Mouse (Mus musculus): ENCODE data around the gene Abhd10. TPM values are rescaled to one million over a fixed set of nuclear protein-coding genes. Genes with fewer than 3 reads are reported as not detected.

The Abhd10 gene
- total RNA-seq, 2 experiments from 2014 or later, result 20.7 to 22.9 TPM

GRCm38 (mm10) chr16:45729163-45729562 is 13.6 kb downstream of the Abhd10 start:
- no peak for DNase-seq (ENCODE audit: low spot score in 2 of 2)

GRCm38 (mm10) chr16:45724742-45725102 is 18.0 kb downstream of the Abhd10 start:
- DNase-seq (ENCODE audit: low spot score in 2 of 2), result no peak

GRCm38 (mm10) chr16:45724061-45724741 is 18.6 kb downstream of the Abhd10 start, which contains the start of gene Tagln3:
Tagln3 (minus strand) TSS chr16:45724608.
- peak; percentile 76 to 81 for DNase-seq (ENCODE audit: low spot score in 2 of 2)

GRCm38 (mm10) chr16:45723172-45723901 is 19.4 kb downstream of the Abhd10 start:
- peak; percentile 39 to 51 for DNase-seq (ENCODE audit: low spot score in 2 of 2)

GRCm38 (mm10) chr16:45722460-45722951 is 20.2 kb downstream of the Abhd10 start:
- peak in 1 of 2 experiments; percentile 48 for DNase-seq (ENCODE audit: low spot score in 2 of 2)

- DNase-seq (ENCODE audit: low spot score in 2 of 2), result no peak
Observed at GRCm38 (mm10) chr16:45720022-45720630, 22.6 kb downstream of the Abhd10 start.

GRCm38 (mm10) chr16:45718296-45718695 is 24.5 kb downstream of the Abhd10 start:
- DNase-seq (ENCODE audit: low spot score in 2 of 2), result no peak

- no peak for DNase-seq (ENCODE audit: low spot score in 2 of 2)
Observed at GRCm38 (mm10) chr16:45714489-45715150, 28.1 kb downstream of the Abhd10 start.

GRCm38 (mm10) chr16:45713878-45714277 is 28.9 kb downstream of the Abhd10 start:
- DNase-seq (ENCODE audit: low spot score in 2 of 2), result no peak

- DNase-seq (ENCODE audit: low spot score in 2 of 2), result no peak
Observed at GRCm38 (mm10) chr16:45713261-45713660, 29.5 kb downstream of the Abhd10 start.

GRCm38 (mm10) chr16:45711263-45711662 is 31.5 kb downstream of the Abhd10 start:
- DNase-seq (ENCODE audit: low spot score in 2 of 2), result no peak

- DNase-seq (ENCODE audit: low spot score in 2 of 2), result no peak
Observed at GRCm38 (mm10) chr16:45699301-45699700, 43.5 kb downstream of the Abhd10 start.

GRCm38 (mm10) chr16:45697996-45698395 is 44.8 kb downstream of the Abhd10 start:
- no peak for DNase-seq (ENCODE audit: low spot score in 2 of 2)

GRCm38 (mm10) chr16:45695445-45696160 is 47.2 kb downstream of the Abhd10 start:
- DNase-seq (ENCODE audit: low spot score in 2 of 2), result no peak

GRCm38 (mm10) chr16:45693558-45693957 is 49.2 kb downstream of the Abhd10 start, which contains the start of gene Tmprss7:
Tmprss7 (minus strand) TSS chr16:45693658.
- no peak for DNase-seq (ENCODE audit: low spot score in 2 of 2)

GRCm38 (mm10) chr16:45692851-45693250 is 49.9 kb downstream of the Abhd10 start:
- DNase-seq (ENCODE audit: low spot score in 2 of 2), result no peak

GRCm38 (mm10) chr16:45690178-45690577 is 52.6 kb downstream of the Abhd10 start:
- DNase-seq (ENCODE audit: low spot score in 2 of 2), result peak in 1 of 2 experiments; percentile 40

- no peak for DNase-seq (ENCODE audit: low spot score in 2 of 2)
Observed at GRCm38 (mm10) chr16:45686833-45687232, 55.9 kb downstream of the Abhd10 start.

- no peak for DNase-seq (ENCODE audit: low spot score in 2 of 2)
Observed at GRCm38 (mm10) chr16:45685295-45685694, 57.5 kb downstream of the Abhd10 start.

GRCm38 (mm10) chr16:45684815-45685214 is 57.9 kb downstream of the Abhd10 start:
- peak; percentile 75 to 82 for DNase-seq (ENCODE audit: low spot score in 2 of 2)
